Mouse (Mus musculus) forebrain, postnatal 0 days (tissue): ENCODE measurements around the gene Lrrn4. TPM values are rescaled to one million over a fixed set of nuclear protein-coding genes. Genes with fewer than 3 reads are reported as not detected.
A peak's percentile ranks its signal among the peaks of the same experiment; 100 is the strongest.

Experiments
- ATAC-seq: fragments of 200-750 bp; cut with Nextera tagmentation; 2 replicates; pipeline ENCODE4 v1.8.0; 2017; ENCODE audit warnings: mild to moderate bottlenecking, moderate library complexity
- DNase-seq: peaks from one replicate; pipeline ENCODE4 v3.0.0-alpha.2; 2015
- H3K27ac ChIP-seq: fragments of 300-500 bp; sonication (generic); 2 replicates; pipeline ENCODE4 v1.5.1; 2014; ENCODE audit warnings: low read depth, mild to moderate bottlenecking, antibody characterized with exemption, low read length, moderate library complexity, mixed read lengths
- H3K27me3 ChIP-seq: fragments of 300-500 bp; sonication (generic); 2 replicates; pipeline ENCODE4 v1.6.1; 2014; ENCODE audit warnings: mild to moderate bottlenecking, low read length, mixed read lengths; ENCODE audit not compliant: insufficient read depth
- H3K36me3 ChIP-seq: fragments of 300-500 bp; sonication (generic); 2 replicates; pipeline ENCODE4 v1.6.1; 2014; ENCODE audit warnings: mild to moderate bottlenecking, moderate library complexity; ENCODE audit not compliant: insufficient read depth
- H3K4me1 ChIP-seq: fragments of 300-500 bp; sonication (generic); 2 replicates; pipeline ENCODE4 v1.6.1; 2014; ENCODE audit warnings: antibody characterized with exemption; ENCODE audit not compliant: insufficient read depth
- H3K4me2 ChIP-seq: fragments of 300-500 bp; sonication (generic); 2 replicates; pipeline ENCODE4 v1.6.1; 2014; ENCODE audit warnings: low read depth, mild to moderate bottlenecking, moderate library complexity
- H3K4me3 ChIP-seq: fragments of 300-500 bp; sonication (generic); 2 replicates; pipeline ENCODE4 v1.5.1; 2014; ENCODE audit warnings: low read depth, low read length, mixed read lengths
- H3K9ac ChIP-seq: fragments of 300-500 bp; sonication (generic); 2 replicates; pipeline ENCODE4 v1.6.1; 2014; ENCODE audit warnings: mild to moderate bottlenecking
- H3K9me3 ChIP-seq: fragments of 300-500 bp; sonication (generic); 2 replicates; pipeline ENCODE4 v1.6.1; 2016; ENCODE audit warnings: low read length
- CTCF ChIP-seq: sonication (generic); IDR thresholded peaks from 2 replicates; pipeline ENCODE4 v1.5.1; 2016; ENCODE audit warnings: antibody characterized with exemption, control low read depth, low read depth
- WGBS: fragments of 180-500 bp; shearing (Covaris S2); extraction: QIAGEN DNeasy Blood & Tissue Kit; methylation state at CpG from one replicate; pipeline ENCODE4 v1.1.7; 2014; 5-methylcytosine and 5-hydroxymethylcytosine counted together
- polyA plus RNA-seq: library from polyadenylated mRNA; unstranded; fragments of >200 nt; fragmentation: Nextera tagmentation; extraction: Ambion mirVana; gene quantifications from 2 replicates; pipeline ENCODE4 v1.2.1, GENCODE M21; 2015
- total RNA-seq: library from RNA; depleted of rRNA; stranded (reverse); fragments of >200 nt; gene quantifications from 2 replicates; pipeline ENCODE4 v1.2.3, GENCODE M21; 2014

Lrrn4 gene
- total and polyA plus RNA-seq, 2 experiments from 2014 or later: 0.47 to 1.5 TPM

GRCm38 (mm10) chr2:132893826-132894225 is 13.1 kb upstream of the Lrrn4 start:
- WGBS: 62% methylated on average over 5 of the region's 5 CpGs
- H3K9me3 ChIP-seq: no peaks in the 10 kb centered on the region
- H3K27me3 ChIP-seq: no peaks in the 10 kb centered on the region
- no peak overlapping the region for H3K4me2 ChIP-seq
- ATAC-seq (peak; percentile 48), DNase-seq (peak; percentile 45)
- no peak overlapping the region for H3K9ac ChIP-seq
- peak overlapping the region; percentile 57 for H3K27ac ChIP-seq
- no peaks in the 10 kb centered on the region for H3K4me1 ChIP-seq
- no peak overlapping the region for H3K4me3 ChIP-seq
- H3K36me3 ChIP-seq: no peaks in the 10 kb centered on the region
- TF ChIP-seq CTCF: no peak

- no peak overlapping the region for H3K27ac ChIP-seq
- TF ChIP-seq CTCF: no peak
- H3K4me2 ChIP-seq: no peak overlapping the region
- 89% methylated on average over 6 of the region's 7 CpGs for WGBS
- H3K9ac ChIP-seq: no peak overlapping the region
- DNase-seq (no peak), ATAC-seq (no peak)
- H3K9me3 ChIP-seq: no peaks in the 10 kb centered on the region
- no peak overlapping the region for H3K4me3 ChIP-seq
- peaks cover 18% of the 10 kb centered on the region for H3K27me3 ChIP-seq
- H3K4me1 ChIP-seq: no peaks in the 10 kb centered on the region
- no peaks in the 10 kb centered on the region for H3K36me3 ChIP-seq
Observed at GRCm38 (mm10) chr2:132885312-132885711, 4.6 kb upstream of the Lrrn4 start.

GRCm38 (mm10) chr2:132884303-132884967 is 3.7 kb upstream of the Lrrn4 start:
- DNase-seq (no peak), ATAC-seq (no peak)
- no peaks in the 10 kb centered on the region for H3K4me1 ChIP-seq
- no peak for TF ChIP-seq CTCF
- no peaks in the 10 kb centered on the region for H3K9me3 ChIP-seq
- no peak overlapping the region for H3K9ac ChIP-seq
- 80% methylated on average over 8 of the region's 8 CpGs for WGBS
- H3K4me2 ChIP-seq: no peak overlapping the region
- no peak overlapping the region for H3K27ac ChIP-seq
- no peaks in the 10 kb centered on the region for H3K36me3 ChIP-seq
- H3K4me3 ChIP-seq: no peak overlapping the region
- H3K27me3 ChIP-seq: peaks cover 23% of the 10 kb centered on the region

- Histone ChIP-seq H3K4me1 (no peaks in the 10 kb centered on the region), H3K9me3 (no peaks in the 10 kb centered on the region), H3K9ac (peak overlapping the region; percentile 39), H3K4me2 (peak overlapping the region; percentile 91), H3K4me3 (peak overlapping the region; percentile 47), H3K27ac (no peak overlapping the region), H3K36me3 (no peaks in the 10 kb centered on the region), H3K27me3 (peaks cover 34% of the 10 kb centered on the region)
- ATAC-seq (peak; percentile 87), DNase-seq (peak; percentile 81)
- 1% methylated on average over 58 of the region's 58 CpGs for WGBS
- no peak for TF ChIP-seq CTCF
Observed at GRCm38 (mm10) chr2:132879261-132880044, 1.2 kb downstream of the Lrrn4 start.

- no peaks in the 10 kb centered on the region for H3K9me3 ChIP-seq
- no peak for DNase-seq
- ATAC-seq: no peak
- 63% methylated on average over 1 of the region's 1 CpGs for WGBS
- no peak for TF ChIP-seq CTCF
- H3K27ac ChIP-seq: no peak overlapping the region
- H3K36me3 ChIP-seq: no peaks in the 10 kb centered on the region
- no peak overlapping the region for H3K4me3 ChIP-seq
- H3K4me2 ChIP-seq: no peak overlapping the region
- no peaks in the 10 kb centered on the region for H3K4me1 ChIP-seq
- H3K9ac ChIP-seq: no peak overlapping the region
- H3K27me3 ChIP-seq: peaks cover 32% of the 10 kb centered on the region
Observed at GRCm38 (mm10) chr2:132876991-132877390, 3.7 kb downstream of the Lrrn4 start.

- WGBS: 73% methylated on average over 10 of the region's 10 CpGs
- ATAC-seq (no peak), DNase-seq (no peak)
- Histone ChIP-seq H3K27ac (no peak overlapping the region), H3K36me3 (no peaks in the 10 kb centered on the region), H3K9ac (no peak overlapping the region), H3K4me1 (no peaks in the 10 kb centered on the region), H3K9me3 (no peaks in the 10 kb centered on the region), H3K4me3 (no peak overlapping the region), H3K27me3 (peaks cover 9% of the 10 kb centered on the region), H3K4me2 (no peak overlapping the region)
- TF ChIP-seq CTCF: no peak
Observed at GRCm38 (mm10) chr2:132873657-132874326, 6.9 kb downstream of the Lrrn4 start.

- Histone ChIP-seq H3K4me1 (no peaks in the 10 kb centered on the region), H3K9ac (no peak overlapping the region), H3K9me3 (no peaks in the 10 kb centered on the region), H3K36me3 (peaks cover 12% of the 10 kb centered on the region; the same call in 1 of the 2 replicates), H3K27me3 (no peaks in the 10 kb centered on the region), H3K27ac (no peak overlapping the region), H3K4me2 (no peak overlapping the region), H3K4me3 (no peak overlapping the region)
- WGBS: 71% methylated on average over 3 of the region's 3 CpGs
- no peak for DNase-seq
- no peak for TF ChIP-seq CTCF
- ATAC-seq: no peak
Observed at GRCm38 (mm10) chr2:132871663-132872062, 9.0 kb downstream of the Lrrn4 start.
